In the genomic region with DNA sequence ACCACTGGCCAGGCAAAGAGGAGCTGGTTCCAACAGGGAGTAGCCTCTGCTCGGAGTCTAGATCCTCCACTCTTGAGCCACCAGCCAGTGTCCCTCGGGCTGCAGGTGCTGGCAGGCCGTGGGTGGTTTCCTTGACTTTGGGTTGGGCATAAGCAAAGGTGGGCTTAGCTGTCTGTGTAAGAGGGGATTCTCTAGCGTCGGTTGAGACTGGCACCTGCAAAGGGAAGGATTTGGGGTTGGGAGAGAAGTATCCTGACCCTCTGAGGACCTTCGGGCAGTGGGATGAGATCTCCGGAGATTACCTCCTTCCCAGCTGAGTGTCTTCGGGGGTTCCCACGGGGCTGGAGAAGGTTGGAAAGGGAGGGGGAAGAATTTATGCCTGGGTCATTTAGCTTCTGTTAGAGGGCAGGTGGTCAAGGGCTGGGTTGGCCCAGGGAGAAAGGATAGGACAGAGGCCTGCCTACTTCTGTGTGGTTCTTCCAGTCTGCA, we compare ENCODE assay signal across 14 mouse cellular contexts. TPM values are rescaled to one million over a fixed set of nuclear protein-coding genes. Genes with fewer than 3 reads are reported as not detected.
DNase-seq lines count a peak whose midpoint lies in the region; ATAC-seq and TF ChIP-seq lines count a peak whose summit lies in the region.
"Had no signal": no experiment of that assay in that cellular context is flagged by ENCODE, and none has a peak within 500 bp of the region (broad histone marks: within the 10 kb centered on the region; RNA-seq: fewer than 3 reads in every experiment).

No protein-coding gene starts in this region.

- H3K4me3 ChIP-seq in forebrain, embryonic 14.5 days (ENCODE audit: low read depth, low read length): peak overlapping the region; percentile 79
- H3K4me3 ChIP-seq in midbrain, embryonic 11.5 days (ENCODE audit: low read depth, low read length): peak overlapping the region; percentile 99
- H3K4me3 ChIP-seq in olfactory bulb, adult 2 months (ENCODE audit: insufficient read depth, low read depth, low read length): peak overlapping the region; percentile 83
- no peak overlapping the region for H3K4me3 ChIP-seq in thymus, adult 2 months (ENCODE audit: control insufficient read depth, insufficient read depth, low read length)

- no peak for TF ChIP-seq POLR2A in olfactory bulb, adult 2 months (IDR thresholded peaks at IDR 0.05; ENCODE audit: insufficient read depth, low read depth, low read length)
- TF ChIP-seq POLR2A in thymus, adult 2 months (IDR thresholded peaks at IDR 0.05; ENCODE audit: control insufficient read depth, extremely low read depth, insufficient read depth, low read length, poor library complexity): no peak

- H3K36me3 ChIP-seq in forebrain, embryonic 14.5 days (ENCODE audit: control insufficient read depth, insufficient read depth, low read length): peaks cover 4% of the 10 kb centered on the region; the same call in 1 of the 2 replicates
- H3K36me3 ChIP-seq in midbrain, embryonic 11.5 days (ENCODE audit: control insufficient read depth, insufficient read depth, low read length): no peaks in the 10 kb centered on the region
- H3K36me3 ChIP-seq in thymus, adult 2 months (ENCODE audit: control insufficient read depth, insufficient read depth, low read length): no peaks in the 10 kb centered on the region

- 0 out of 2 replicates have a peak, but pooled peaks cover 14% of the 10 kb centered on the region for H3K27me3 ChIP-seq in forebrain, embryonic 14.5 days (replicated peaks; ENCODE audit: control insufficient read depth, insufficient read depth, low read length)
- no peaks in the 10 kb centered on the region; the same call in 1 of the 2 replicates for H3K27me3 ChIP-seq in midbrain, embryonic 11.5 days (ENCODE audit: control insufficient read depth, insufficient read depth, low read length)
- peaks cover 15% of the 10 kb centered on the region; the same call in 1 of the 2 replicates for H3K27me3 ChIP-seq in thymus, adult 2 months (ENCODE audit: control insufficient read depth, insufficient read depth, low read length)

- H3K9me3 ChIP-seq in forebrain, embryonic 14.5 days (replicated peaks; ENCODE audit: control insufficient read depth, low read length): no peaks in the 10 kb centered on the region
- no peaks in the 10 kb centered on the region for H3K9me3 ChIP-seq in midbrain, embryonic 11.5 days (ENCODE audit: control insufficient read depth, low read length)

- peak; percentile 43 for DNase-seq in retina, postnatal 1 day
- no peak for DNase-seq in retina, embryonic 14.5 days (ENCODE audit: low spot score)
- DNase-seq in forebrain, embryonic 14.5 days (ENCODE audit: low spot score): no peak
- DNase-seq in midbrain, embryonic 11.5 days (ENCODE audit: low spot score, missing footprints): peak; percentile 96
- no peak for DNase-seq in gastrocnemius, postnatal 10 days
- no peak for DNase-seq in frontal cortex, postnatal 36 days (ENCODE audit: low spot score in 2 of 2)
- DNase-seq in thymus, adult 2 months: no peak
- DNase-seq: adrenal gland, adult 8-10 months; thymus, postnatal 36 days had no signal

- peak overlapping the region; percentile 99 for H3K27ac ChIP-seq in forebrain, embryonic 14.5 days (ENCODE audit: low read depth, low read length)
- H3K27ac ChIP-seq in midbrain, embryonic 11.5 days (ENCODE audit: low read depth, low read length): peak overlapping the region; percentile 99
- peak overlapping the region; percentile 98 for H3K27ac ChIP-seq in olfactory bulb, adult 2 months (ENCODE audit: insufficient read depth, low read depth, low read length)
- H3K27ac ChIP-seq in thymus, adult 2 months (ENCODE audit: control insufficient read depth, insufficient read depth, low read length): no peak overlapping the region
- H3K27ac ChIP-seq: kidney, postnatal 0 days had no signal

- peak overlapping the region; percentile 99 for H3K9ac ChIP-seq in forebrain, embryonic 14.5 days (ENCODE audit: low read length)
- peak overlapping the region; percentile 99 for H3K9ac ChIP-seq in midbrain, embryonic 11.5 days (ENCODE audit: low read length)

- TF ChIP-seq CTCF in olfactory bulb, adult 2 months (IDR thresholded peaks at IDR 0.05; ENCODE audit: insufficient read depth, low read depth, low read length): no peak
- no peak for TF ChIP-seq CTCF in thymus, adult 2 months (IDR thresholded peaks at IDR 0.05; ENCODE audit: borderline replicate concordance, control insufficient read depth, extremely low read depth, insufficient read depth, low read length, poor library complexity)

- peak overlapping the region; percentile 60 for H3K4me2 ChIP-seq in forebrain, embryonic 14.5 days (ENCODE audit: low read length)
- H3K4me2 ChIP-seq in midbrain, embryonic 11.5 days: peak overlapping the region; percentile 97

- 10% methylated on average over 9 of the region's 9 CpGs for WGBS in forebrain, embryonic 14.5 days
- WGBS in midbrain, embryonic 11.5 days: 1% methylated on average over 9 of the region's 9 CpGs
- WGBS in olfactory bulb, adult 2 months: 6% methylated on average over 9 of the region's 9 CpGs
- 16% methylated on average over 9 of the region's 9 CpGs for WGBS in thymus, adult 2 months

- H3K4me1 ChIP-seq in forebrain, embryonic 14.5 days (ENCODE audit: control insufficient read depth, insufficient read depth, low read length): peaks cover 24% of the 10 kb centered on the region
- H3K4me1 ChIP-seq in midbrain, embryonic 11.5 days (ENCODE audit: control insufficient read depth, insufficient read depth, low read length): peaks cover 55% of the 10 kb centered on the region
- peaks cover 37% of the 10 kb centered on the region for H3K4me1 ChIP-seq in olfactory bulb, adult 2 months (ENCODE audit: control insufficient read depth, insufficient read depth, low read length)
- H3K4me1 ChIP-seq in thymus, adult 2 months (replicated peaks; ENCODE audit: control insufficient read depth, insufficient read depth, low read length): 0 out of 2 replicates have a peak, but pooled peaks cover 3% of the 10 kb centered on the region

- no peak for ATAC-seq in forebrain, embryonic 14.5 days
- no peak for ATAC-seq in midbrain, embryonic 11.5 days (ENCODE audit: low FRiP score)

RNA-seq across cellular contexts. Expression of gene Ythdf1, which starts 28.9 kb away (rescaled TPM):
- 24.5 and 36.8 TPM in 2 replicates for polyA plus RNA-seq in forebrain, embryonic 14.5 days (2014; fragmentation: Nextera tagmentation; extraction: Ambion mirVana)
- 68.5 and 72.4 TPM in 2 replicates for polyA plus RNA-seq in midbrain, embryonic 11.5 days (2014; fragmentation: Nextera tagmentation; extraction: Ambion mirVana)
- polyA plus RNA-seq in olfactory bulb, adult 2 months (2012; ENCODE audit: insufficient read depth, insufficient read length, low replicate concordance, missing spikeins): not detected in 2 replicates
- total RNA-seq in gastrocnemius, postnatal 10 days (2021): 10 to 100 TPM; 34.3 to 38.9 TPM
- polyA plus RNA-seq in thymus, adult 2 months (2012; rRNA removed): 76.7 and 78.3 TPM in 2 replicates

RNA-seq across cellular contexts. Expression of gene Birc7, which starts 36.9 kb away (rescaled TPM):
- polyA plus RNA-seq in forebrain, embryonic 14.5 days (2014; fragmentation: Nextera tagmentation; extraction: Ambion mirVana): not detected in 2 replicates
- polyA plus RNA-seq in midbrain, embryonic 11.5 days (2014; fragmentation: Nextera tagmentation; extraction: Ambion mirVana): 0.14 and 0.45 TPM in 2 replicates
- polyA plus RNA-seq in olfactory bulb, adult 2 months (2012; ENCODE audit: insufficient read depth, insufficient read length, low replicate concordance, missing spikeins): not detected in 2 replicates
- total RNA-seq in gastrocnemius, postnatal 10 days (2021): not detected
- polyA plus RNA-seq in thymus, adult 2 months (2012; rRNA removed): 0.08 and 0.19 TPM in 2 replicates
- total RNA-seq: adrenal gland, adult 8-10 months; megakaryocyte progenitor cell, adult 5-6 weeks had no signal
- polyA plus RNA-seq: kidney, postnatal 0 days; liver, embryonic 16.5 days; spleen, adult 2 months had no signal

Comparison
In these comparisons a context has a peak if more than half of its experiments do, and no peak if none do; other contexts are left out.
1. DNase-seq: peak in retina, postnatal 1 day (single experiment) and midbrain, embryonic 11.5 days (single experiment); none in retina, embryonic 14.5 days (single experiment), forebrain, embryonic 14.5 days (single experiment), gastrocnemius, postnatal 10 days (single experiment), frontal cortex, postnatal 36 days (0 of 2) and thymus, adult 2 months (single experiment).